ENCODE assay signal across 27 mouse cellular contexts in genomic region chr4:100822526-100822925, GRCm38 (mm10). TPM values are rescaled to one million over a fixed set of nuclear protein-coding genes. Genes with fewer than 3 reads are reported as not detected.
DNase-seq lines count a peak whose midpoint lies in the region; ATAC-seq and TF ChIP-seq lines count a peak whose summit lies in the region.
"Had no signal": no experiment of that assay in that cellular context is flagged by ENCODE, and none has a peak within 500 bp of the region (broad histone marks: within the 10 kb centered on the region; RNA-seq: fewer than 3 reads in every experiment).

No protein-coding gene starts in this region.

- 78% methylated on average over 7 of the region's 7 CpGs for WGBS in heart, embryonic 14.5 days
- WGBS in limb, embryonic 15.5 days, result 41% methylated on average over 7 of the region's 7 CpGs

- no peak overlapping the region for H3K4me3 ChIP-seq in heart, embryonic 14.5 days (ENCODE audit: control insufficient read depth in 1 of 2, insufficient read depth in 1 of 2, low read depth in 1 of 2, low read length in 2 of 2)
- no peak overlapping the region for H3K4me3 ChIP-seq in limb, embryonic 15.5 days
- no peak overlapping the region for H3K4me3 ChIP-seq in layer of hippocampus, adult 2 months
- H3K4me3 ChIP-seq: forebrain, embryonic 10.5 days; heart, adult 2 months; hindbrain, embryonic 15.5 days; limb, embryonic 12.5 days; midbrain, embryonic 10.5 days; myocyte had no signal

- H3K27ac ChIP-seq in heart, embryonic 14.5 days (replicated peaks in 1 of 2; ENCODE audit: control insufficient read depth in 1 of 2, insufficient read depth in 1 of 2, low read depth in 2 of 2, low read length in 2 of 2), result no peak overlapping the region
- no peak overlapping the region for H3K27ac ChIP-seq in limb, embryonic 15.5 days
- H3K27ac ChIP-seq in layer of hippocampus, adult 2 months, result no peak overlapping the region
- H3K27ac ChIP-seq: forebrain, embryonic 10.5 days; heart, adult 2 months; hindbrain, embryonic 15.5 days; limb, embryonic 12.5 days; midbrain, embryonic 10.5 days had no signal

- TF ChIP-seq CTCF in layer of hippocampus, adult 2 months (conservative IDR thresholded peaks at IDR 0.05), result no peak

- no peaks in the 10 kb centered on the region for H3K36me3 ChIP-seq in heart, embryonic 14.5 days (ENCODE audit: control insufficient read depth, insufficient read depth, low read length)
- H3K36me3 ChIP-seq in limb, embryonic 15.5 days, result no peaks in the 10 kb centered on the region
- H3K36me3 ChIP-seq: G1E; hindbrain, embryonic 15.5 days; limb, embryonic 12.5 days had no signal

- no peak for DNase-seq in heart, adult 11 months
- peak; percentile 29 for DNase-seq in kidney, postnatal 10 days
- no peak for DNase-seq in kidney, adult 11 months
- DNase-seq in NIH3T3 (ENCODE audit: low read depth), result peak; percentile 87
- DNase-seq in layer of hippocampus, adult 2 months (ENCODE audit: low spot score in 2 of 2), result no peak
- DNase-seq in thymus, adult 18-20 months, result no peak
- DNase-seq: adrenal gland, postnatal 10 days; B cell, adult 2 months; cerebellum, adult 2 months; gastrocnemius, postnatal 25 days; heart, adult 2 months; heart, postnatal 4 days; layer of hippocampus, postnatal 36 days; right cerebral cortex, adult 18-20 months; right cerebral cortex, postnatal 4 days had no signal

- no peak overlapping the region for H3K9ac ChIP-seq in heart, embryonic 14.5 days (ENCODE audit: low read length)
- H3K9ac ChIP-seq in limb, embryonic 15.5 days, result no peak overlapping the region
- H3K9ac ChIP-seq: hindbrain, embryonic 15.5 days; limb, embryonic 12.5 days had no signal

- H3K27me3 ChIP-seq in heart, embryonic 14.5 days (ENCODE audit: control insufficient read depth, insufficient read depth, low read length), result no peaks in the 10 kb centered on the region
- H3K27me3 ChIP-seq in limb, embryonic 15.5 days, result no peaks in the 10 kb centered on the region
- H3K27me3 ChIP-seq: CH12.LX; hindbrain, embryonic 15.5 days; limb, embryonic 12.5 days had no signal

- no peak for ATAC-seq in heart, embryonic 14.5 days (ENCODE audit: insufficient number of reproducible peaks, insufficient read depth, low FRiP score, low read depth)
- 0 out of 2 replicates have a peak, but pooled peaks have one; percentile 22 for ATAC-seq in limb, embryonic 15.5 days (ENCODE audit: insufficient number of reproducible peaks, low FRiP score, low TSS enrichment, low read depth)
- ATAC-seq: forebrain, embryonic 16.5 days; lung, postnatal 0 days; midbrain, embryonic 16.5 days had no signal

- peak overlapping the region; percentile 25; the same call in 1 of the 2 replicates for H3K4me2 ChIP-seq in heart, embryonic 14.5 days (ENCODE audit: low read length)
- H3K4me2 ChIP-seq in limb, embryonic 15.5 days, result no peak overlapping the region
- H3K4me2 ChIP-seq: hindbrain, embryonic 15.5 days; limb, embryonic 12.5 days had no signal

- H3K4me1 ChIP-seq in heart, embryonic 14.5 days (ENCODE audit: control insufficient read depth in 2 of 2, insufficient read depth in 2 of 2, low read length in 2 of 2), result peaks cover 5 to 29% of the 10 kb centered on the region in 2 experiments
- peaks cover 21% of the 10 kb centered on the region for H3K4me1 ChIP-seq in limb, embryonic 15.5 days

- H3K9me3 ChIP-seq in heart, embryonic 14.5 days (ENCODE audit: control insufficient read depth, low read length), result 0 out of 2 replicates have a peak, but pooled peaks cover 7% of the 10 kb centered on the region
- H3K9me3 ChIP-seq in limb, embryonic 15.5 days, result no peaks in the 10 kb centered on the region
- H3K9me3 ChIP-seq: G1E; hindbrain, embryonic 15.5 days; limb, embryonic 12.5 days had no signal

RNA-seq across cellular contexts. Expression of gene Cachd1, which starts 46.1 kb away (rescaled TPM):
- polyA plus RNA-seq in heart, embryonic 14.5 days (2014; fragmentation: Nextera tagmentation; extraction: Ambion mirVana), result 9.2 and 12.3 TPM in 2 replicates
- 23.5 and 31.7 TPM in 2 replicates for polyA plus RNA-seq in limb, embryonic 15.5 days (2015; fragmentation: Nextera tagmentation; extraction: Ambion mirVana)
- total RNA-seq in layer of hippocampus, adult 2 months (2021), result 10 to 100 TPM; 39.5 to 42.5 TPM

Comparison
In these comparisons a context has a peak if more than half of its experiments do, and no peak if none do; other contexts are left out.
1. DNase-seq: peak in kidney, postnatal 10 days (single experiment) and NIH3T3 (single experiment); none in heart, adult 11 months (single experiment), kidney, adult 11 months (single experiment), layer of hippocampus, adult 2 months (0 of 2) and thymus, adult 18-20 months (0 of 2).